Mouse (Mus musculus) kidney, adult 9 months (tissue): ENCODE results near the gene Zfhx3.
A peak's percentile ranks its signal among the peaks of the same experiment; 100 is the strongest.

Source experiments
- DNase-seq: peaks from one replicate; pipeline ENCODE4 v3.0.0; 2022

The Zfhx3 gene

DNA sequence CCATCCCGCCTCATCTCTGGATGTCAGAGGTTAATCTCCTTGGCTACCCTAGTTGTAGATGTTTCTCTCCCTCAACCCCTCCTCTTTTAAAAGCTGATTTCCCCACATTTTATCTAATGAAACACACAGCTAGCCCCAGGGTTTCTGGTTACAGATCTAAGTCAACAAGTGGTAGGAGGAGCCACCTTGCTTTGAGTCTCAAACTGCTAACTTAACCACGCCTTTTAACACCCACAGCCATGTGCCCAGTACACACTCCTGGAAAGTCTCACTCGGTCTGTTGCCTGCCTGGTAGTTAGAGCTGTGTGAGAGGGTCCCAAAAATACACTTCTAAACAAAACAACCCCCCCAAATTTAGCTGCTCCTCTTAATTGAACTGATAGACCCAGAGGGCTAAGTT is 877.4 kb downstream of the Zfhx3 start:
- peak; percentile 19 for DNase-seq

DNA sequence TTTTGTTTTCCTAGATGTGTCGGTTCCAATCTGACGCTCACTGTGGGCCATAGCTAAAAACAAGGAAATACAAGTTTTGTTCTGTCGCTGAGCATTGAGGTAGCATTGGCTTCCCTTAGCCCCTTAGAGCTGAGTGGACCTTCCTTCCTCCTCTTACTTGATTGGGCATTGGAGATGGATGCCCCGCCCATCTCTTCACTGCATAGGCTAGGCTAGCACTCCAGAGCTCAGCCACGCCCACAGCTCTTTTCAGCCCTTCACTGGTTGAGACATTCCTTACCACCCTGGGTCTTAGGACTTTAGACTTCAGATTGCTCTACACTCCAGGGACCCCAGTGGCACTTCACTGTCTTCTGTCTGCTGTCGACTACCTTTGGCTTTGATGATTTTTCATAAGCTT is 878.2 kb downstream of the Zfhx3 start:
- DNase-seq = peak; percentile 18

DNA sequence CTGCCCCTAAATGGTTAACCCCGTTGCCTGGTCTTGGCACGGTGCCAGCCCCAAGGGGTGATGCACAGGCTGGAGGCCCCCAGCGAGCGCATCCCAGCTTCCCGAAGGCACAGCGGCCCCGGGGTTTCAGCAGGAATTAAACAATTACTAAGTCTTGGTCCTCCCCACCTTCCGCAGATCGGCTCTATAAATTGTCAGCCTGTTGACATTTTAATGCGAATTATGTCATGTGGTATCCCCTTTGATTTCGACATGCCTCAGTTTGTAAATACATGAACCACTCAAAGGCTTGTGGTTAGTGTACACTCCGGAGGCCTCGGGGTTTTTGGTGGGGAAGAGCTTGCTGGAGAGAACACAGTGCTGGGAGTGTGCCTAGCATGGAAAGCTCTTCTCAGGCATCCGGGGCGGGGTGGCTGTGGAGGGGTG is 880.4 kb downstream of the Zfhx3 start:
- DNase-seq = no peak

DNA sequence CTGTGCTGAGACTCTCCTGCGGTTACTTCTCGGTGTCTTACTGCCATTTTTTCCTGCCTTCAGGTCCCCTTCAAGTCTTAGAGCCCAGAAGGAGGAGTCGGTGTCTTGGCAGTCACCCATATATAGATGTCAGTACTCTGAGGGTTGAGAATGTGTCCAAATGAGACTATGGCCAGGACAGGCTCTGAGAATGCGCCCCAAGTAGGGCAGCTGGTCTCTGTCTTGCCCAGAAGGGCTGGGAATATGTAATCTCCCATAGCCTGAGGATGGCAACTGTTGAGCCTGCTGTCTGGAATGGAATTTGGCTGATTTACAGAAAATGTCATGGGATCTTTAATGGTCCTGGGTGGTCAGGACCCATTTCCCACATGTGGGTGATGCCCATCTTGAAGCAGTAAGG is 881.6 kb downstream of the Zfhx3 start:
- no peak for DNase-seq

DNA sequence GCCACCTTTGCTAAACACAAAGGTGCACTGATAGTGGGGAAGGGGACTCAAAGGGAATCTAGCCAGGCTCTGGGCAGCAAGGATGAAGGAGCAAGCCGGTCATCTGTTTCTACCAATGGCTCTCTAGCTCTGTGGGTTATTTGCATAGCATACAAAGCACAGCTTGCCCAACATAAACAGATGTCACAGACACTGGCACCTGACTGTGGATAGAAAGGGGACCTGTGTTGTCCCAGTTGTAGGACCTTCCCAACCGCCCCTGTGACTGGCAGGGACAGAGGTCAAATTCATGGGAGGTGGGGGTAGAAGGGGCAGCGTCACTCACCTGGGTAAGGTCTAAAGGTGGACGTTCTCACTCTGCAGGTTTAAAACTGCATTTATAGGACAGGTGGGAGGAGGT is 884.0 kb downstream of the Zfhx3 start:
- no peak for DNase-seq

DNA sequence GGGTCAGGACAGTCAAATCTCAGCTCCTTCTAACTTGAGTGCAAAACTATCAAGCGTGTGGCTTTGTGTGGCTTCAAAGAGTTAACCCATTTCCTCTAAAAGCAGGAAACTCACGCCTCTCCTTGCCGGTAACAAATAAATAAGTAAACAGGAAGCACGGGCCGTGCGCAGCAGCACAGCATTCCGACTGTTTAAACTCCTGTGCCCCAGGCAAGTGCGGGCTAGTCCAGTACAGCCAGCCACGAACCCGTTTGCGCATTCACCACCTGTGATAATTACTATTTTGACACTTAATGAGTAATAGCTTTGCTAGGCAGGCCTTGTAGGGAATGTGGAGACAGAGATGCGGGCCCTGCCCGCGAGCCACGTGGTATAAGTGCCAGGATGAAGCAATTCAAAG is 885.0 kb downstream of the Zfhx3 start:
- DNase-seq = peak; percentile 48

DNA sequence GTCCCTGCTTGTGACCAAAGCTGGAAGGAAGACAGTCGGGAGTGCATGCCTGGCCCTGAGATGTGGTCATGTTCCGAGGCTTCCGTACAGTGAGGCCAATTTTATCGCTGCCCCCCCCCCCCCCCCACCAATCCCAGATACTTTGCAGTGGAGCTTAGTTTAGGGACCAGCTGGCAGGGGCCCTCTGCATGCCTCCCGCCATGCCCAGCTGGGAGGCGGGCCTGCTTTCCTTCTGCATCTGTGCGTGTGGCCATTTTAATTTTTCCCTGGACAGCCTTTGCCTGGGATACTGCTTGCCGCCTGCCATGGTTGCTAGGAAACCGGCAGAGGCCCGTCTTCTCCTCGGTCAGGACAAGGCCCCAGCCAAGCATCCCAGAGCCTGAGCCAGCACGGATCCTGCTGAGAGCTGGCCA is 886.9 kb downstream of the Zfhx3 start:
- DNase-seq = no peak

DNA sequence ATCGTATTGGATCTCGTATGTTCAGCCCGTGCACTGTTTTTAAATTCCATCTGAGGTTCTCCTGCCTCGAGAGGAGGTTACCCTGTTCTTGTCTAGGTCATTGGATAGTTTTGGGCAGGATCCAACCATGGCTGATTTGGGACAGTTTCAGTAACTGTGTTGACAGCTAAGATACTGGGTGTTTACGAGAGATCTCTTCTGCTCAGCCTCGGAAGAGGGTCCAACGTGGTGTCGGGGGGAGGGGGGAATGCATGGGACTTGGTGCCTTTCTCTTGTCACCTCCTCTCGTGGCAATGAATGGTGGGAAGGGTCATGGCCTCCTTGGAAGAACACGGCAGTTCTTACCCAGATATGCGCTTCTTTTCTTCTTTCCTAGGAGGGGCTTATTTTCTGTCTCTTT is 892.7 kb downstream of the Zfhx3 start:
- DNase-seq = no peak

DNA sequence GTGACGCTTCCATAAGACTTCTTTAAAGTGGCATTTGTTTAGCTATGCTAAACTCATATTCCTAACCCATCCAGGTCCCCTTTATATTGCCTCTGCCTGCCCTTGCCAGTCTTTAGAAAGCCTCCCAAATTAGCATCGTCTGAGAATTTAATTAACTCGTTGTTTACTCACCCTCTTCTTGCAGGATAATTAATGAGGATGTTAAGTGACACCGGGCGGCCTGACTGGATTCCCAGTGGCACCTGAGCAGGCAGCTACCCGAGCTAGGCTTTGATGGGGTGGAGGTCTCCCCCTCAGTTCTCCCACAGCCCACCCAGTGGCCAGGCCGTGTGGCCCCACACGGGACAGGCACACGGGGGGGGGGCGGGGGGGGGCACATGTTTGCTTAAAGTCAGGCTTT is 895.3 kb downstream of the Zfhx3 start:
- no peak for DNase-seq

DNA sequence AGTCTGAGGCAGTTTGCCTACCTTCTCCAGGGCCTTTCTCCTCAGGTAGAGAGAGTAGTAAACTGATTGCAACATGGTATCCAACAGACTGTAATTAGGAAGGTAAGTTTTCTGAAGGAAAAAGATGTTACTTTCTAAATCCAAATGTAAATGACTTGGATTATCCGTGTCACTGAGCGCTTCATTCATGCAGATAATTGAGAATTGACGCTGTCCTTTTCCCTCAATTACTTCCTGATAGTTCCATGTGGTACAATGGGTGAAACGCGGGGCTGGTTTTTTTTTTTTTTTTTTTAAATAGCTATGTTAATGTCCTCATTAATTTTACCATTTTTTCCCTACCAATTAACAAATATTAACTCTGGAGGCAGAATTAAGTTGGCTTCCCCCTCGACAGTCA is 896.3 kb downstream of the Zfhx3 start:
- DNase-seq = no peak

DNA sequence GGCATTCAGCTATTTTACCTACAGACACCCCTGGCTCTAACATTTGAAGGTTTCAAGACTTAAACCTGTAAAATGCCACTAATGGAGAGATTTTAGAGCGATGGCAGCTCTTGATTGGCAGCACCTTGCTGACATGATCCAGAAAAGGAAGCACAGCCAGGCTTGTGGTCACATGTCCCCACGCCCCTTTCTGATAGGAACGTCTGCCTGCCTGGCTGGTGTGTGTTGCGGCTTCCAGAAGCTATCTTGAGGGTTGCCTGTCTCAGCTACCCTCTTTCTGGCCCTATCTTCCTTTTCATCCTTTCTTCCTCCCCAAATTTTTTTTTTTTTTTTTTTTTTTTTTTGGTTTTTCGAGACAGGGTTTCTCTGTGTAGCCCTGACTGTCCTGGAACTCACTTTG is 899.9 kb downstream of the Zfhx3 start:
- DNase-seq = no peak

DNA sequence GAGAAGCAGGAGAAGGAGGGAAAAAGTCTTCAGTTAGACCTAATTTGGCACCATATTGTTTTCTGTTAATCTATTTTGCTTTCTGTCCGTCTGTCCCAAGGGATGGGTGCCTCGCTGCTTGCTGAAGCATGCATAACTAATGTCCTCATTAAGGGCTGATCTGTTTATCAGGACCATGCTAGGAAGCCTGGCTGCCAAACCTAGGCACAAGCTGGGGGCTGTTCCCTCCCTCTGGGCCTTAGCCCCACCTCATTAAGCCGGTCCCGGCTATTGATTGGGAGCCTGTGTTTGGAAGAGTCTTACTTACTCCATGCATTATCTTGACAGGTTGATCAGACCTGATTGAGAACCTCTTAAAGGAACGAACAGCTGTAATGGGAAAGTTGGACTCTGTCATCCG is 903.7 kb downstream of the Zfhx3 start:
- DNase-seq = no peak

DNA sequence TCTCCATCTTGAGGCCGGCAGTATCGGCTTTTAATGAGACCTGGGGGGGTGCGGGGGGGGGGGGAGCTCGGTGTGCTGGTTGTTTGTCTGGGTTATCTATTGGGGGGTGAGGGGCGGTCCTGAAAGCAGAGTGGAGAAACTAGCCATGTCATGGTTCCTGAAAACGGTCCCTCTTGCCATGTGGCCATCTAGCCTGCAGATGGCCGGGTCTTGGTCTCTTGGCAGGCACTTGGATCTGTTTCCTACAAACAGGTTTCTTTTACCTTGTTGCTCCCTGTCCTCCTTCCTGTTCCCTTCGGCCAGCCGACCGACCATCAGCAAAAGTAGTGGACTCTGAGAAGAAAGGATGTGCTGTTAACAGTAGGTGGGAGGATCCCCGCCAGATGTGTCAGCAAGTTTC is 904.4 kb downstream of the Zfhx3 start:
- DNase-seq = no peak

DNA sequence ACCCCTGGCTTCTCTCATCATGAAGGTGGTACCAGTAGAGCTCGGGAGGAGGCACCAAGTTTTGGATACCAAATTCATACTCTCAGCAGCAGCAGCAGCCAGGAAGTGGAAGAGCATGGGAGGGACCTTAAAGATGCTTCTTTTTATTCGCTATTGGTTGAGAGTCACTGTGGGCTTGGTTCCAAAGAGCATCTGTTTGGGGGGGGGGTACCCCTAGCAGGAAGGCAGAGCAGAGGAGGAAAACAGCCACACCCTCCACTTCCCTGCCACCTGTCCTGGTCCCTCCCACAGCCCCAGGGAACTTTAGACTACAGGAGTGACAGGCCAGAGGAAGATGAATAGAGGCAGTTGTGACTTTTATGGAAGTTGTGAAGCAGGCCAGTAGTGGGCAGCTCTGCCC is 904.9 kb downstream of the Zfhx3 start:
- DNase-seq = no peak

DNA sequence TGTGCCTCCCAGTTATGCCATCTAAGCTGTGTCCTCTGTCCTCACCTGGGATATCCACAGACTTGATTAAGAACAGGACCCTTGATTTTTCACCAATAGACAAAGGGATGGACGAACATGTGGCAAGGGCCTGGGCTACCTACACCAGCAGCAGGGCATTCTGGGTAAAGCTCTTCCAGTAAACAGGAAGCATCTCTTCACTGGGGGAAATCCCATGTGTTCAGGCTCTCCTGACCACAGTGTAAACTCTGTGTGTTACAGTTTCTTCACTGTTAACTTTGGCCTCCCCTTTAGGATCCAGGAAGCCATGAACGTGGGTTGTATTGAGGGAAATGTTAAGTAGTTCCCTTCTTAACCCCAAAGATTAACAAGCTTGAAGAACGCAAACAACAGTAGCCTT is 906.0 kb downstream of the Zfhx3 start:
- no peak for DNase-seq

DNA sequence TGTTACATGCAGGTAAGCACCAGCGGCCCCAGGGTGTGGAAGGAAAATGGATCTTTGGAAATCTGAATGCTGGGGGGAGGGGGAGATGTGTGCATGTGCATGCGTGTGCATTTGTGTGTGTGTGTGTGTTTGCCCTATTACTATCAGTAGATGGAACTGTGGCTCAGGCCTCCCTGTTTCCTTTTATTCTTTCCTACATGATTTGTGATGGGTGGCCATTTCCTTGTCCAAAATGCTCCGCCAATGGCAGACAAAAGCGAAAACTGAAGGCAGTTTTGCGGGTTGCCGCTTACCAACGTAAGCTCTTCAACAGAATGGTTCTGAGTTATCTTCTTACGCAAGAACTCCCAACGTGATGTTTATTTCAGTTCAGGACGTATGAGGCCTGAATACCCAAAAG is 910.6 kb downstream of the Zfhx3 start:
- peak; percentile 31 for DNase-seq

DNA sequence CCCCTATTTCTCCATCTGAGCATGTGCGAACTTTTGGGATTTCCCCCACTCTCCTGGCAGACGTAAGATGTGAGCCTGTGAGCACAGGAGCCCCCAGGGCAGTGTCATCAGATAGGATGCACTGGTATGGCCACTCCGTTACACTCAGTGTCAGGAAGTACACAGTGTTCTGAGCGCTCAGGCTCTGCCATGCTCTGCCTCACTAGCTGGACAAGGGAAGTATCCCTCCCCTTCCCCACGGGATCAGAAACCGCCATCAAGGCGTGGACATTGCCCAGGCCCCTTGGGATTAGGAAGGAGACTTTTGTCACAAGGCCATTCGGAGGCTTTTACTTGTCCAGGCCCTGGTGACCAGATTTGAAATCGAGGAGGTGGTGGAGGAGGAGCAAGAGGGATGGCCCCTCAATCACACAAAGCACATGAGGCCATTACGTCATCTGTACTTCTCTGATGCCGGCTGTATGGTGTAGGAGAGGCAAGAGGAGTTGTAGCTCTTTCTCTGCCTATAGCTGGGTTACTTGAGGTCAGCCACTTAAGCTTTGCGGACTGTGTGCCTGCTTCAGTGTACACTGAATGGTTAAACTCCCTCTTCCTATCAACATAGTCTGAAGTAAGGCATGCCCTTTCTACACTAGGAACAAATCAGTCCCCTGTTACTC is 912.1 kb downstream of the Zfhx3 start:
- DNase-seq = peak; percentile 49

DNA sequence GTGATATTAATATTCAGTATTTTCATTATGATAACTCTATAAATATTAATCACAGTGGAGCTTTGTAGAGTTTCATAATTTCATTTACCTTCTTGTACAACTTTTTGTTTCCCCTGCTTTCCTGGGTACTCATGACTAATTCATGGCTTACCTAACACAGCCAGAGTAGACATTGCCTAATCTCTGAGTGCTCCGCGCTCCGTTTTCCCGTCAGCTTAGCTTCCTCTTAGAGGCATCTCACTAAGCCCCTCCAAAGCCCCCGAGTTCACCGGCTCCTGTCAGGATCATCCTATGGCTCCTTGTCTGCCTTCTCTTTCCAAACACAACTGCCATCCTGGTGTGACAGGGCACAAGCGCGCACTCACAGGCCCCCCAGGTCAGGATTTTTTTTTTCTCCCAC is 916.6 kb downstream of the Zfhx3 start:
- no peak for DNase-seq

DNA sequence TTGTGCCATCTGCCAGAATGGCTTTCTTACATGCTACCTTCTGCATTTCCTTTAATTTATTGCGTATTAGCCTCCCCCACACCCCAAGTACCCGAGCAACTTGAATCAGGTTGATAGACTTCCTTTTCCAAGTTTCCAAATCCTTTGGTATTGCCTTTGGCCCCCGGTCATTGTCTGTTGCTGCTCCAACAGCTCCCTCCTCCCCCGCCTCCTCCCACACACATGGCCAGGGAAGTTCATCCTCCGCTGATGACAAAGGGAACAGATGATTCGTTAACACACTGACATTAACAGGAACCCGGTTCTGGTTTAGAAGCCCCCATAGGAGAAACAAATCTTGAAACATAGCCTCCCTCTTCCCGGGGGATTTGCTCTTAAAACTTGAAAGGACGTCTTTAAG is 917.5 kb downstream of the Zfhx3 start:
- peak; percentile 25 for DNase-seq

DNA sequence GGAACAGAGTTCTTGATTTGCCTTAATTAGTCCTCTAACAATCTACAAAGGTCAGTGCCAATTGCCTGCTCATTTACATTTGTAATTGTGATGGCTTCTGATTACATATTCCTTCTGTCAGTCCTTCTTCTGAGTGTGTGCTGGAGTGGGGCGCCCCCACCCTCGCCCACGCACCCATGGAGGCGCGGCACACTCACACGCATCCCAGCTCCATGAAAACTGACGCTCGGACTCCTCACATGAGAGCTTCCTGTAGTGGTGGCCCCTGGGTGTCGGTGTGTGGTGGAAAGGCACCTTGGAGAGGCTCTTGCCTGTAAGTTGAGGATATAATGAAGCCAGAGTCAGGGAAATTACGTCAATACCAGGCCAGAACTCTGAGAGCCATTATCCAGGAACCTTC is 921.0 kb downstream of the Zfhx3 start:
- no peak for DNase-seq

DNA sequence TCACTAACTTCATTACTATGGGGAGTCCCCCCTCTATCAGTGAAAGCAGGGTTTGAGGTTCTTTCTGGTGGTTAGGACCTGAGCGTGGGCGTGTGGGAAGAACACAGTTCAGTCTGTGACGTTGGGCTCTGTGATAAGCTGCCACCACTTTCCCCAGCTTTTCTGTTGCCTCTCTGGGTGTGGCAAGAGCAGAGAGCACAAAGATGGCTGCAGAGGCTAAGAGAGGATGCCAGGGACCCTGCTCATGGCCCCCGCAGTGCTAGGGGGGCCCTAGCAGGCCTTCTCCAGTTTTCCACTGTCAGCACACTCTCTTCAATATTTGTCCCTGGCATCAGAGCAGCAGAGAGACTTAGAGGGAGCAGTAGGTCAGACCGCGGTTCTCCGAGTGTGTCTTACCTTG is 924.0 kb downstream of the Zfhx3 start:
- no peak for DNase-seq

DNA sequence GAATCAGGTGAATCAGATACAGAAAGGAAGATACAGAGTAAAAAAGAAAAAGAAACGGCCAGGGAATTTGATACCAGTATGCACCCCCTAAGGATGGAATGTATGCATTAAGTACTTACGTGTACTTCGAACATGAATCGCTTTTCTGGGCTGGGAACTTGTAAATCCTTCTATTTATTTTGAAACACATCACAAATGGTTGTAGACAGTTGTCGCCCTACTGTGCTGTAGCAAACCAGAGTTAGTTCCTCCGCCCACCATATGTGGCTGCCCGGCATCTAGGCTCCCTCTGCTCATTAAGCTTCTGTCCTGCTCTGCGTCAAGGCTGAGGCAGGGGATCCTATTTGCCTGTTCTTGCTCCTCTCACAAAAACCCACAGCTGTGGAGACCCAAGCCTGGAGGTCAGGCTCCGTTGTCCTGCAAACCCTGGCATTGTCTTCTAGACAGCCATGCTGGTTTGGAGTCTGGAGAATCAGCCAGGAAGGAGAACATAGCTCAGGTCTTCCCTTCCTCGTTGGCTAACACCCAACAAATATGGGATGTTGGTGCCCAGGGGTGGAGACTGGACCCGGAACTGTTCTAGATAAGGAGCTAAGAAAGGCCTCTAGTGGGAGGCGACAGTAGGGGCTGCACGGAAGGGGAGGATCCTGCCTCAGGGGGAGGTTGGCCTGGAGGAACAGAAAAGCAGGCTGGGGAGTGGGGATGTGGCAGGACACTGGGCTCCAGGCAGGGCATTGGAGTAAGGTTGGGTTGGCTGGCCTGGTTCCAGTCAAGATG is 925.2 kb downstream of the Zfhx3 start:
- peak; percentile 36 for DNase-seq

DNA sequence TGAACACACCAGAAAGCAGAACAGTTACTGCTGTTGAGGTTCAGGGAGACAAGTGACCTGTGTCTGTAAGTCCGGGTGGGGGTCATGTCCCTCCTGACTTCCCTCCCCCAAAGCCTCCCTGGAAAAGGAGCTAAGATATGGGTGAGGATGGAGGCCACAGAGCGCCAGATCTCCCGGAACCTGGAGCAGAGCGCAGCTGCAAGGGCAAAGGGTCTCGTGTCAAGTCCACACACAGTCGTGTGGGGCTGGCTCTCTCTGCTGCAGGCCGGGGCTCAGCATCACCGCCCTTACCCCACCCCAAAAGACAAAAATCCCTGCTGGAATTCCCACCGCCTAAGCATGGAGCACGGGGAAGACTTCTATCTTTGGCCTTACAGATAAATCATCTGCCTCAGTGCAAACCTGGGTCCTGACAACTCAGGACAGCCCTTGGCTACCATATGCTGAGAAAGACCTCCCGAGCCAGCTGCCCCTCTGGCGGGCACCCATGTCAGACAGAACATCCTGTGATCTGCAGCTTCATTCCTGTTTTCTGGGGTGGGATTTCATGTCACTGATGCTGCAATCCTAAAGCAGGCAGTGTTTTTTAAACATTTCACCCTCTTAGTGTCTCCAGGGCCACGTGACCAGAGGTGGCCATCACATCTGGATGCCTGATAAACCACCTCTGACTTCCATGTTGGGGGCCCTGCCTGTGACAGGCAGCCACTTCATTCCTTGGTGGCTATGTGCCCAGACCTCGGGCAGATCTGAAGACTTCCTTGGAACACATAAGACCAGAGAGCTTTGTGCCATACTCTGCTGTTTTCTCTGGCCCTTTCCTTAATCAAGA is 926.0 kb downstream of the Zfhx3 start:
- DNase-seq = no peak

DNA sequence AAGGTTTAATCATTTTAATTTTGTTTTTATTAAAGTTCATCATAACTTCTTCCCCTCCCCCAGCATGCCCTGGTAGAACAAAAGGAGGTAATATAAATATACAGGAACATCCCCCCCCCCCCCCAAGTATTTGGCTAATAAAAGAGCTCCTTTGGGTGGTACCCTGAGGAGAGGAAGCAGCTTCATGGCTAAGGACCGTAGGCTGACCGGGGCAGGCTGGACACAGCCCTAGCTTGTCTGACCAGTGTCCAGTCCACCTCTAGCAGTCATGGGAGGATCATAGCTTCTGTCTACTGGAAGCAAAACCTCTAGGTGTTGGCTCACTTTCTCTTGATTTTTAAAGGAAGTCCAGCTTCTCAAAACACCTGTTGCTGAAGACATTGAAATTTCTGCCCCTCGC is 927.0 kb downstream of the Zfhx3 start:
- DNase-seq = no peak
